Mouse (Mus musculus) kidney, adult 2 months (tissue): ENCODE results near the gene Tns4.

Experiments
- CTCF ChIP-seq: fragments of 200-500 bp; conservative IDR thresholded peaks from 2 replicates; pipeline ENCODE4 v1.5.1; 2011; ENCODE audit warnings: low read depth, mild to moderate bottlenecking, control low read depth, low read length, moderate library complexity, mixed read lengths; ENCODE audit not compliant: insufficient read depth, insufficient read length
- POLR2A ChIP-seq: fragments of 200-500 bp; IDR thresholded peaks from one replicate; pipeline ENCODE4 v1.6.1; 2011; ENCODE audit warnings: low read depth, low read length, control low read depth

DNA sequence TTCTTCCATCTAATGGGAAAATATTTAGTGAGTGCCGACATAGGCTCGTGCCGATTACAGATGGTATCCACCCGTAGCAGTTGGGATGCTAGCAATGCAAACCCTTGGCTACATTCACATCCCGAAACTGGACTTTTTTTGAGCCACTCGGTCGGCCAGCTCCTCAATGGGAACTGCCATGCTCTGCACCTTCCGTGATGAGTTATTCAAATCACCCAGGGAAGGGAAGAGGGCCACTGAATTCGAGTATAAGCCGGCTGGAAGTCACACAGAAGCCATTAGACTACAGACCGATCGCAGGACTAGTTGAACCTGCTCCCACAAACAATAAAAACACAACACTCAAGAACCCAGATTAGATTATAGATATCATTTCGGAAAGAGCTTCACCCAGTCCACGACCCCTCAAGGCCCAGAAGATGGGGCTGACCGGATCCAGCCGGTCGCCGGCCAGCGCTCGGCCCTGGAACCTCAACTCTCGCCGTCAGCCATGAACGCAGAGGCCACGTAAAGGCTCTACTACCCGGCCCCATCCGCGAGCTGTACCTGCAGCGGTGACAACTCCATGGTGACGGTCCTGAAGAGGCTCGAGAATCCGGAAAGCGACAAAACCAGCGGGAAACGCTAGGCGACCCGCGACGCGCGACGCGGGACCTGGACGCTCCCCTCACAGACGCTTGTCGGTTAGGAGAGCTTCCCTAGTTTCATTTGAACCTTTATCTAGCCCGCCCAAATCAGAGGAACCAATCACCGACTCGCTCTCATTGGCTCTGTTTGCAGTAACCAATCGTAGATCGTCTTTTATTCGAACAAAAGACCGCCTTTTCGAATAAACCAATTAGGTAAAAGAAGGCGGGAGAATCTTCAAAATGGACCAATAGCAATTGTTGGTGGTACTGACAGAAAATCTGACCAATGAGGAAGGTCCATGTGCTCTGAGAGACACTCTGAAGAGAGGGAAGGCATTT is 65.3 kb downstream of the Tns4 start, which contains the start of gene Top2a:
- TF ChIP-seq POLR2A (no peak), CTCF (no peak)
